Mouse (Mus musculus): Measurements from ENCODE around the gene Tfip11. TPM values are rescaled to one million over a fixed set of nuclear protein-coding genes. Genes with fewer than 3 reads are reported as not detected.

Tfip11 gene
- polyA plus RNA-seq, 1 experiment from 2014 or later: 41.7 TPM

DNA sequence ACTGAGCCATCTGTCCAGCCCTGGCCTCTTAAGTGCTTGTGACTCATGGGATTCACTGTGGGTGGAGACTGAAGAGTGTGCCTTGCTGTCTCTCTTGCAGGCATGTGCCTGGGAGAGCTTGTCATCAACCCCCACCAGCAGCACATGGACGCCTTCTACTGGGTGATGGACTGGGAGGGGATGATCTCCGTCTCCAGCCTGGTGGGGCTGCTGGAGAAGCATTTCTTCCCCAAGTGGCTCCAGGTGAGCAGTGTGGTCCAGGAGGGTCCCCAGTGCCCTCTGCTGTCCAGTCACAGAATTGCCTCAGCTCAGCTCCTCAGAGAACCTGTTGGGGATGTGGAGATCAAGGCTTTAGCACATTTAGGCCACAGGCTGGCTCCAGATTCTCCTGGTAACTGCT is 9.3 kb downstream of the Tfip11 start:
- Histone ChIP-seq H3K27ac (no peak overlapping the region), H3K36me3 (replicated peaks) (peaks cover 98% of the 10 kb centered on the region), H3K9me3 (no peaks in the 10 kb centered on the region), H3K4me1 (no peaks in the 10 kb centered on the region), H3K4me3 (no peak overlapping the region), H3K27me3 (ENCODE audit: poor library complexity, severe bottlenecking) (no peaks in the 10 kb centered on the region)
- 26% methylated on average over 2 of the region's 2 CpGs for WGBS
- DNase-seq (ENCODE audit: extremely low spot score, low spot score): peak; percentile 34

DNA sequence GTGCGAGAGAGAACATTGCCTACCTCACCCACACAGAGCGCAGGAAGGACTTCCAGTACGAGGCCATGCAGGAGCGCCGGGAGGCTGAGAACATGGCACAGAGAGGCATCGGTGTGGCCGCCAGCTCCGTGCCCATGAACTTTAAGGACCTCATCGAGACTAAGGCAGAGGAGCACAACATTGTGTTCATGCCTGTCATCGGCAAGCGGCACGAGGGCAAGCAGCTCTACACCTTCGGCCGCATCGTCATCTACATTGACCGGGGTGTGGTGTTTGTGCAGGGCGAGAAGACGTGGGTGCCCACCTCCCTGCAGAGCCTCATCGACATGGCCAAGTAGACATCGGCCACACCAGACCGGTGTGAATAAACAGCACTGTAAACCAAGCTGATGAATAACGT is 10.8 kb downstream of the Tfip11 start:
- Histone ChIP-seq H3K9me3 (no peaks in the 10 kb centered on the region), H3K4me1 (peaks cover 8% of the 10 kb centered on the region), H3K4me3 (no peak overlapping the region), H3K27ac (no peak overlapping the region), H3K36me3 (replicated peaks) (peaks cover 89% of the 10 kb centered on the region), H3K27me3 (ENCODE audit: poor library complexity, severe bottlenecking) (no peaks in the 10 kb centered on the region)
- 95% methylated on average over 22 of the region's 22 CpGs for WGBS
- no peak for DNase-seq (ENCODE audit: extremely low spot score, low spot score)

DNA sequence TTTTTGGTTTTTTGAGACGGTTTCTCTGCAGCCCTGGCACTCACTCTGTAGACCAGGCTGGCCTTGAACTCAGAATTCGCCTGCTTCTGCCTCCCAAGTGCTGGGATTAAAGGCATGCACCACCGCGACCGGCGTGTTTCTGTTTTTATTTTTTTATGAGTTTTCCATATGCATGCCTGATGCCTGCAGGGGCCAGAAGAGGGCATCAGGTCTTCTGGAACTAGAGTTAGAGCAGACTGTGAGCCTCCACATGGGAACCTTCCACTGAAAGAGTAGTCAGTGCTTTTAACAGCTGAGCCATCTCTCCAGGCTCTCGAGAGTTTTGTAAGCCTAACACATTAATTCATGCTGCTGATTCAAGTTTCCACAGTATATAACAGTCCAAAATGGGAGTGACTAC is 13.1 kb downstream of the Tfip11 start:
- peaks cover 67% of the 10 kb centered on the region for H3K36me3 ChIP-seq (replicated peaks)

DNA sequence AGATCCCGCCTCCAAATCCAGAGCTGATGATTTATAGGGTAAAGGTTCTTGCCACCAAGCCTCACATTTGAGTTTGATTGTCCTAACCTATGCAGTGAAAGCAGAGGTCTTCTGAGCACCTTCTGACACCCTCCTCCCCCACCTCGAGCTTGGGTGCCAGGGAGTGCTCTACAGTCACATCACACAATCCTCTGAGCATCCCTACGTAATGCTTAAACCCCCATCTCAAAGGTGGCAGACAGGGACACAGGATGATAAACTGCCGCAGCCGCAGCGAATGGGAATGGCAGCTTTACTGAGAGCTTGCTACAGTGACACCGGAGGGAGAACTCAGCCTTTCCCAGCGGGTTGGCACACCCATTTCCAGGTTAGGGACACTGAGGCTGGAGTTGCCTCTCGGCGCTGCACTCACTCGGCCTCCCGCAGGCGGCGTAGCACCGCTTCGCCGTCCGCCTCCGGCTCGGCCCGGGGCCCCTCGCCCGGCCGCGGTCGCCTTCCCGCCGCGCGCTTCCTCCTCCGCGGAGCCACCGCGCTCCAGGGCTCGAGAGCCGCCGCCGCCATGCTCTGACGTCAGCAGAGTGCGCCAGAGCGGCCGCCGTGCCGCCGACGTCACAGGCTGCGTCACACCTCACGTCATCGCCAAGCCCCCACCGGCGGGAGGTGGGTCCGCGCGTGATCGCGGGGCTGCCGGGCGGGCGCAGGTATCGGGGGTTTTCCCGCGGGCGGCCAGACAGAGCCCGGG is 16.5 kb downstream of the Tfip11 start, which contains the start of the genes Srrd and Hps4:
Gene Srrd, minus strand, starts transcription at position 578 of the 742 bp plus-strand sequence.
Gene Hps4, plus strand, starts transcription at position 621 of the 742 bp plus-strand sequence.
- 2% methylated on average over 64 of the region's 64 CpGs for WGBS
- H3K9me3 ChIP-seq: no peaks in the 10 kb centered on the region
- H3K4me1 ChIP-seq: peaks cover 43% of the 10 kb centered on the region
- no peaks in the 10 kb centered on the region for H3K27me3 ChIP-seq (ENCODE audit: poor library complexity, severe bottlenecking)
- H3K4me3 ChIP-seq: peak within 1 kb of the TSS; percentile 87
- H3K36me3 ChIP-seq (replicated peaks): peaks cover 55% of the 10 kb centered on the region
- DNase-seq (ENCODE audit: extremely low spot score, low spot score): peak; percentile 79
- peak within 1 kb of the TSS; percentile 92 for H3K27ac ChIP-seq

More for the DNA sequence above, 13.1 kb downstream of the Tfip11 start:
- Histone ChIP-seq H3K4me3 (no peak overlapping the region), H3K4me1 (peaks cover 25% of the 10 kb centered on the region), H3K27ac (no peak overlapping the region), H3K9me3 (no peaks in the 10 kb centered on the region), H3K27me3 (ENCODE audit: poor library complexity, severe bottlenecking) (no peaks in the 10 kb centered on the region)
- WGBS: 84% methylated on average over 7 of the region's 7 CpGs
- no peak for DNase-seq (ENCODE audit: extremely low spot score, low spot score)

DNA sequence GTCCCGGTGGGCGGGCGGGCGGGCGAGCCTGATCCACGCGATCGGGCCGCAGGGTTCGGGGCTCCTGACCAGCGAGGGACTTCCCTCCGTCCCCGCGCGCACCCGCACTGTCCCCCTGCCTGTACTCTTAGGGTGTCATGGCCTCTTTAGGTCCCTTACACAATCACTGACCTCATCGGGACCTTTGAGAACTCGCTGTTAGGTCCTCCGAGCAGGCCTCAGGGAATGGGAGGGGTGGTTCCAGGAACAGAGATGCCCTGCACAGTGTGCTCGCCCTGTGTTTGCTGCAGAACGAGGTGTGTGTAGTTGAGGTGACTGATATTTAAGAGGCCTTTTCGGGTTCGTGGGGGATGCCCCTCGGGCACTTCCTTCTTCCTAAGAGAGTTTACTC is 17.0 kb downstream of the Tfip11 start:
- Histone ChIP-seq H3K4me1 (peaks cover 43% of the 10 kb centered on the region), H3K4me3 (peak overlapping the region; percentile 87), H3K9me3 (no peaks in the 10 kb centered on the region), H3K27me3 (ENCODE audit: poor library complexity, severe bottlenecking) (no peaks in the 10 kb centered on the region), H3K36me3 (replicated peaks) (peaks cover 55% of the 10 kb centered on the region), H3K27ac (peak overlapping the region; percentile 92)
- DNase-seq (ENCODE audit: extremely low spot score, low spot score): no peak
- 0% methylated on average over 24 of the region's 24 CpGs for WGBS

- Histone ChIP-seq H3K4me1 (peaks cover 43% of the 10 kb centered on the region), H3K36me3 (replicated peaks) (peaks cover 56% of the 10 kb centered on the region), H3K4me3 (peak overlapping the region; percentile 87; the same call in 1 of the 2 replicates), H3K27ac (no peak overlapping the region), H3K9me3 (no peaks in the 10 kb centered on the region), H3K27me3 (ENCODE audit: poor library complexity, severe bottlenecking) (no peaks in the 10 kb centered on the region)
- no peak for DNase-seq (ENCODE audit: extremely low spot score, low spot score)
- WGBS: 83% methylated on average over 6 of the region's 6 CpGs
Observed at GRCm38 (mm10) chr5:112344092-112344960, 18.2 kb downstream of the Tfip11 start.

- peaks cover 60% of the 10 kb centered on the region for H3K36me3 ChIP-seq (replicated peaks)
- 94% methylated on average over 16 of the region's 16 CpGs for WGBS
- H3K9me3 ChIP-seq: no peaks in the 10 kb centered on the region
- no peak overlapping the region for H3K27ac ChIP-seq
- no peaks in the 10 kb centered on the region for H3K27me3 ChIP-seq (ENCODE audit: poor library complexity, severe bottlenecking)
- no peak for DNase-seq (ENCODE audit: extremely low spot score, low spot score)
- H3K4me1 ChIP-seq: peaks cover 40% of the 10 kb centered on the region
- no peak overlapping the region for H3K4me3 ChIP-seq
Observed at GRCm38 (mm10) chr5:112346211-112346965, 20.2 kb downstream of the Tfip11 start.

DNA sequence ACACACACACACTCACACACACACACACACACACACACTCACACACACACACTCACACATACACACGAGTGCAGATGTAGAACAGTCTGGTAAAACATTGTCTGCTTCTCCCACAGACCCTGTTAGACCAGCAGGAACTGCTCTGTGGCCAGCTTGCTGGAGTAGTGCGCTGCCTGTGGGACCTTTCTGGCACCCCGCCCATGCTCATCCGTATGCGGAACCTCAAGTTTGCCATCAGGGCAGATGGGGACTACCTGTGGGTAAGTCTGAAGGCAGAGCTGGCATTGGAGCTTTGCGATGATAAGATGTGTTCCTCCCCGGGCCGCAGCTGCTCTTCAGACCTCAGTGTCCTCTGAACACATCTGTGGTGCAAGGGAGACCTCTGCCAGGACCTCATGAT is 23.0 kb downstream of the Tfip11 start:
- peaks cover 86% of the 10 kb centered on the region for H3K36me3 ChIP-seq (replicated peaks)
- no peak for DNase-seq (ENCODE audit: extremely low spot score, low spot score)
- 94% methylated on average over 8 of the region's 8 CpGs for WGBS
- no peaks in the 10 kb centered on the region for H3K27me3 ChIP-seq (ENCODE audit: poor library complexity, severe bottlenecking)
- H3K9me3 ChIP-seq: no peaks in the 10 kb centered on the region
- peaks cover 18% of the 10 kb centered on the region for H3K4me1 ChIP-seq
- no peak overlapping the region for H3K4me3 ChIP-seq
- no peak overlapping the region for H3K27ac ChIP-seq

DNA sequence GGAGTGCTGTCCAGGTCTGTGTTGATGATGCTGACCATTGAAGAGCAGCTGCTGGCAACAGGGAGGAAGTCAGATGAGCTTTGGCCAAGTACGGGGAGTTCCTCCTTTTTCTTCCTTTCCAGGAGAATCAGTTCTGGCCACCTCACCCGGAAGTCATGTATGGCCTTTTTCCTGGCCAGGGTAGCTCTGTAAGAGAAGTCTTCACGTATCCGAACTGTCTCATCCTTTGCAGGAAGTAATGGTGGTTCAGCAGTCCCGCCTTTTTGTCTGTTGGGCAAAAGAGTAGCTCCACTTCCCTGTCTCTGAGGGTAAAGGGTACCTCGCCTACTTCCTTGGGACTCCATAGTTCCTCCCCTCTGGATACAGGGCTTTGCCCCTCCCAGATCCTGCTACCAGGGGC is 29.3 kb downstream of the Tfip11 start:
- no peaks in the 10 kb centered on the region for H3K4me1 ChIP-seq
- 85% methylated on average over 6 of the region's 6 CpGs for WGBS
- peaks cover 88% of the 10 kb centered on the region for H3K36me3 ChIP-seq (replicated peaks)

DNA sequence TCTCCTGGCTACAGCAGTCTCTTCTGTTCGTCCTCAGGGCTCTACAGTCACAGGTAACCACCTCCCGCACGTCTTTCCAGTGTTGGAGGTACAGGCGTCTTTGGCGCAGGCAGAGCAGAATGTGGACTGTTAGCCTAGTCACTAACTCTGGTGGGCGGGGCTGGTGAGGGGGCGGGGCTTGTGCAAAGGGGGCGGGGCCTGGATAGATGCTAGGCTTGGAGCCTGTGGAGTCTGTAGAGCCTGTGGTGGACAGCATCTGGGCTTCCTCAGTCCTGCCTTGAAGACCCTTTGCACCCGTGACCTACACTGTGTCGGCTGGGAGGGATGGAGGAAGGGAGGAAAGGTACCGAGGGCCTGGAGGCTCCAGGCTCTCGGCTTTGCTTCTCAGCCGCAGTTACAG is 29.8 kb downstream of the Tfip11 start, which contains the start of gene Gm6583:
Gene Gm6583, minus strand, starts transcription at position 124 of the 400 bp plus-strand sequence.
- WGBS: 62% methylated on average over 13 of the region's 13 CpGs
- Histone ChIP-seq H3K4me3 (no peak within 1 kb of the TSS), H3K4me1 (no peaks in the 10 kb centered on the region), H3K36me3 (replicated peaks) (peaks cover 86% of the 10 kb centered on the region), H3K27me3 (ENCODE audit: poor library complexity, severe bottlenecking) (no peaks in the 10 kb centered on the region), H3K9me3 (no peaks in the 10 kb centered on the region), H3K27ac (no peak within 1 kb of the TSS)
- no peak for DNase-seq (ENCODE audit: extremely low spot score, low spot score)

More for the DNA sequence above, 29.3 kb downstream of the Tfip11 start:
- no peak for DNase-seq (ENCODE audit: extremely low spot score, low spot score)
- Histone ChIP-seq H3K27ac (no peak overlapping the region), H3K27me3 (ENCODE audit: poor library complexity, severe bottlenecking) (no peaks in the 10 kb centered on the region), H3K9me3 (no peaks in the 10 kb centered on the region), H3K4me3 (no peak overlapping the region)

- Histone ChIP-seq H3K4me1 (no peaks in the 10 kb centered on the region), H3K36me3 (replicated peaks) (peaks cover 86% of the 10 kb centered on the region), H3K27me3 (ENCODE audit: poor library complexity, severe bottlenecking) (no peaks in the 10 kb centered on the region), H3K27ac (no peak overlapping the region), H3K9me3 (no peaks in the 10 kb centered on the region), H3K4me3 (no peak overlapping the region)
- DNase-seq (ENCODE audit: extremely low spot score, low spot score): no peak
- 89% methylated on average over 9 of the region's 9 CpGs for WGBS
Observed at GRCm38 (mm10) chr5:112356322-112356721, 30.2 kb downstream of the Tfip11 start.

DNA sequence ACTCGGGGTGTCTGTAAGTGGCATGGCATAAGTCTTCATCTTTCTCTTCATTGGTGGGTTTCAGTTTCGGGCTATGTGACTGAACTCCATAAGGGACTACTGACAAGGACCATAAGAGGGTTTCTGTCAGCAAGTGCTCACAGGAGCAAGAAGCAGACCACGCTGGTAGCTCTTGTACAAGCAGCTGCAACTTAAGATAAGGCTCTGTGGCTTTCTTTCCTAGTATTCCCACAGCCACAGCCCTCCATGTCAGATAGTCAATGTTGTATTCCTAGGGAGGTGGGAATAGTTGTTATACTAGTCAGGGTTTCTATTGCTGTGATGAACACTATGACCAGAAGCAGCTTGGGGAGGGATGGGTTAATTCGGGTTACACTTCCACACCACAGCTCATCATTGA is 33.4 kb downstream of the Tfip11 start:
- Histone ChIP-seq H3K27me3 (ENCODE audit: poor library complexity, severe bottlenecking) (no peaks in the 10 kb centered on the region), H3K4me1 (no peaks in the 10 kb centered on the region), H3K36me3 (replicated peaks) (peaks cover 85% of the 10 kb centered on the region), H3K9me3 (no peaks in the 10 kb centered on the region), H3K27ac (peak overlapping the region; percentile 26; the same call in 1 of the 2 replicates), H3K4me3 (no peak overlapping the region)
- WGBS: 91% methylated on average over 4 of the region's 4 CpGs
- DNase-seq (ENCODE audit: extremely low spot score, low spot score): no peak
